Mouse (Mus musculus): Measurements from ENCODE around the gene Spint1. TPM values are rescaled to one million over a fixed set of nuclear protein-coding genes. Genes with fewer than 3 reads are reported as not detected.

Spint1 gene
- total RNA-seq, 4 experiments from 2014 or later, result 0.13 TPM; not detected in 3

GRCm38 (mm10) chr2:119242548-119242947 lies 5.4 kb downstream of the Spint1 start:
- DNase-seq (ENCODE audit: low spot score in 2 of 2), result no peak

GRCm38 (mm10) chr2:119245246-119245645 lies 8.1 kb downstream of the Spint1 start:
- no peak for DNase-seq (ENCODE audit: low spot score in 2 of 2)

GRCm38 (mm10) chr2:119247904-119248303 lies 10.7 kb downstream of the Spint1 start:
- DNase-seq (ENCODE audit: low spot score in 2 of 2), result no peak

GRCm38 (mm10) chr2:119249592-119250061 lies 12.5 kb downstream of the Spint1 start:
- DNase-seq (ENCODE audit: low spot score in 2 of 2), result no peak

- DNase-seq (ENCODE audit: low spot score in 2 of 2), result no peak
These were observed 13.2 kb downstream of the Spint1 start for GRCm38 (mm10) chr2:119250377-119250776.

GRCm38 (mm10) chr2:119250826-119251478 lies 13.8 kb downstream of the Spint1 start:
- peak; percentile 65 to 71 for DNase-seq (ENCODE audit: low spot score in 2 of 2)

GRCm38 (mm10) chr2:119254976-119255375 lies 17.8 kb downstream of the Spint1 start:
- no peak for DNase-seq (ENCODE audit: low spot score in 2 of 2)

GRCm38 (mm10) chr2:119260518-119260917 lies 23.4 kb downstream of the Spint1 start:
- DNase-seq (ENCODE audit: low spot score in 2 of 2), result no peak

- no peak for DNase-seq (ENCODE audit: low spot score in 2 of 2)
These were observed 24.2 kb downstream of the Spint1 start for GRCm38 (mm10) chr2:119261326-119261725.

- DNase-seq (ENCODE audit: low spot score in 2 of 2), result peak; percentile 69 to 85
These were observed 25.8 kb downstream of the Spint1 start for GRCm38 (mm10) chr2:119262978-119263377.

GRCm38 (mm10) chr2:119263813-119264212 lies 26.7 kb downstream of the Spint1 start:
- no peak for DNase-seq (ENCODE audit: low spot score in 2 of 2)

GRCm38 (mm10) chr2:119270286-119270642 lies 33.1 kb downstream of the Spint1 start:
- DNase-seq (ENCODE audit: low spot score in 2 of 2), result no peak

GRCm38 (mm10) chr2:119270643-119271331 lies 33.6 kb downstream of the Spint1 start, which contains the start of gene Rhov:
Gene Rhov, minus strand, starts transcription at chr2:119271272.
- no peak for DNase-seq (ENCODE audit: low spot score in 2 of 2)

GRCm38 (mm10) chr2:119274126-119274525 lies 37.0 kb downstream of the Spint1 start:
- DNase-seq (ENCODE audit: low spot score in 2 of 2), result no peak

GRCm38 (mm10) chr2:119276926-119277325 lies 39.8 kb downstream of the Spint1 start:
- DNase-seq (ENCODE audit: low spot score in 2 of 2), result no peak

GRCm38 (mm10) chr2:119277810-119278209 lies 40.6 kb downstream of the Spint1 start:
- no peak for DNase-seq (ENCODE audit: low spot score in 2 of 2)

- no peak for DNase-seq (ENCODE audit: low spot score in 2 of 2)
These were observed 44.9 kb downstream of the Spint1 start for GRCm38 (mm10) chr2:119281899-119282565.

- DNase-seq (ENCODE audit: low spot score in 2 of 2), result no peak
These were observed 50.2 kb downstream of the Spint1 start for GRCm38 (mm10) chr2:119287372-119287771.

- DNase-seq (ENCODE audit: low spot score in 2 of 2), result peak; percentile 92 to 94
These were observed 51.2 kb downstream of the Spint1 start, which contains the start of gene Vps18 for GRCm38 (mm10) chr2:119288270-119288882. Gene Vps18, plus strand, starts transcription at chr2:119288740.

GRCm38 (mm10) chr2:119289014-119289416 lies 51.9 kb downstream of the Spint1 start:
- DNase-seq (ENCODE audit: low spot score in 2 of 2), result no peak

GRCm38 (mm10) chr2:119292281-119292680 lies 55.1 kb downstream of the Spint1 start:
- no peak for DNase-seq (ENCODE audit: low spot score in 2 of 2)

- no peak for DNase-seq (ENCODE audit: low spot score in 2 of 2)
These were observed 55.7 kb downstream of the Spint1 start for GRCm38 (mm10) chr2:119292852-119293251.
